Mouse (Mus musculus) spleen, adult 2 months (tissue): ENCODE results near the gene Kyat3. TPM values are rescaled to one million over a fixed set of nuclear protein-coding genes. Genes with fewer than 3 reads are reported as not detected.

ENCODE experiments used
- DNase-seq, 2 experiments: peaks; one replicate each; pipeline versions ENCODE4 v3.0.0 to v3.0.0-alpha.2; 2012 to 2021; ENCODE audit warnings: low spot score in 2 of 2, low read depth in 1 of 2
- H3K27ac ChIP-seq: fragments of 200-500 bp; 2 replicates; pipeline ENCODE4 v1.5.1; 2012; ENCODE audit warnings: low read length, inconsistent platforms; ENCODE audit not compliant: insufficient read depth
- H3K27me3 ChIP-seq: fragments of 200-500 bp; 2 replicates; pipeline ENCODE4 v1.6.1; 2012; ENCODE audit warnings: mild to moderate bottlenecking, moderate library complexity, low read length, inconsistent platforms; ENCODE audit not compliant: control insufficient read depth, insufficient read depth
- H3K36me3 ChIP-seq: fragments of 200-500 bp; 2 replicates; pipeline ENCODE4 v1.6.1; 2012; ENCODE audit warnings: mild to moderate bottlenecking, low read length, inconsistent platforms; ENCODE audit not compliant: control insufficient read depth, insufficient read depth
- H3K4me1 ChIP-seq: fragments of 200-500 bp; 2 replicates; pipeline ENCODE4 v1.6.1; 2011; ENCODE audit warnings: inconsistent platforms; ENCODE audit not compliant: control insufficient read depth, insufficient read depth, insufficient read length
- H3K4me3 ChIP-seq: fragments of 200-500 bp; 2 replicates; pipeline ENCODE4 v1.5.1; 2011; ENCODE audit warnings: mild to moderate bottlenecking, inconsistent platforms; ENCODE audit not compliant: insufficient read depth, insufficient read length; ENCODE audit errors: extremely low read depth
- CTCF ChIP-seq: fragments of 200-500 bp; IDR thresholded peaks from 2 replicates; pipeline ENCODE4 v1.5.1; 2011; ENCODE audit warnings: mild to moderate bottlenecking, inconsistent platforms; ENCODE audit not compliant: insufficient read depth, insufficient read length, insufficient replicate concordance; ENCODE audit errors: extremely low read depth
- POLR2A ChIP-seq: fragments of 200-500 bp; IDR thresholded peaks from 2 replicates; pipeline ENCODE4 v1.6.1; 2011; ENCODE audit warnings: low read depth, low read length, inconsistent platforms
- WGBS: fragments of 180-500 bp; shearing (Covaris S2); methylation state at CpG from one replicate; pipeline ENCODE4 v1.1.7; 2018; 5-methylcytosine and 5-hydroxymethylcytosine counted together
- polyA plus RNA-seq: library from polyadenylated mRNA; depleted of rRNA; stranded (reverse); fragments of >200 nt; gene quantifications from 2 replicates; pipeline ENCODE4 v1.2.3, GENCODE M21; 2012

Kyat3 gene
- polyA plus RNA-seq, 1 experiment: 0.97 TPM

- no peaks in the 10 kb centered on the region for H3K36me3 ChIP-seq
- no peak for DNase-seq
- no peaks in the 10 kb centered on the region for H3K27me3 ChIP-seq
- WGBS: 96% methylated on average over 7 of the region's 7 CpGs
- no peak overlapping the region for H3K4me3 ChIP-seq
- no peak overlapping the region for H3K27ac ChIP-seq
- TF ChIP-seq CTCF (no peak), POLR2A (no peak)
- no peaks in the 10 kb centered on the region for H3K4me1 ChIP-seq
Observed at GRCm38 (mm10) chr3:142747673-142748072, 46.8 kb downstream of the Kyat3 start.

- no peak for TF ChIP-seq CTCF
- no peaks in the 10 kb centered on the region for H3K4me1 ChIP-seq
- no peaks in the 10 kb centered on the region for H3K27me3 ChIP-seq
- H3K4me3 ChIP-seq: no peak overlapping the region
- WGBS: 90% methylated on average over 16 of the region's 16 CpGs
- H3K36me3 ChIP-seq: no peaks in the 10 kb centered on the region
- no peak overlapping the region for H3K27ac ChIP-seq
- no peak for DNase-seq
Observed at GRCm38 (mm10) chr3:142749131-142749530, 48.3 kb downstream of the Kyat3 start.

- whole genome bisulfite sequencing: 93% methylated on average over 18 of the region's 18 CpGs
- TF ChIP-seq CTCF (no peak), POLR2A (no peak)
- no peaks in the 10 kb centered on the region for H3K4me1 ChIP-seq
- no peak overlapping the region for H3K27ac ChIP-seq
- H3K27me3 ChIP-seq: no peaks in the 10 kb centered on the region
- DNase-seq: no peak
- H3K36me3 ChIP-seq: no peaks in the 10 kb centered on the region
- H3K4me3 ChIP-seq: no peak overlapping the region
Observed at GRCm38 (mm10) chr3:142755132-142755867, 54.4 kb downstream of the Kyat3 start.

GRCm38 (mm10) chr3:142757841-142758240, 57.0 kb downstream of the Kyat3 start:
- H3K36me3 ChIP-seq: no peaks in the 10 kb centered on the region
- no peak for TF ChIP-seq POLR2A
- TF ChIP-seq CTCF: no peak
- no peaks in the 10 kb centered on the region for H3K27me3 ChIP-seq
- no peaks in the 10 kb centered on the region for H3K4me1 ChIP-seq
- 79% methylated on average over 12 of the region's 12 CpGs for WGBS
- H3K4me3 ChIP-seq: no peak overlapping the region
- DNase-seq: no peak
- no peak overlapping the region for H3K27ac ChIP-seq

GRCm38 (mm10) chr3:142758593-142758992, 57.7 kb downstream of the Kyat3 start:
- no peak overlapping the region for H3K4me3 ChIP-seq
- 93% methylated on average over 7 of the region's 7 CpGs for WGBS
- no peaks in the 10 kb centered on the region for H3K36me3 ChIP-seq
- H3K27me3 ChIP-seq: no peaks in the 10 kb centered on the region
- no peaks in the 10 kb centered on the region for H3K4me1 ChIP-seq
- no peak for DNase-seq
- H3K27ac ChIP-seq: no peak overlapping the region
- no peak for TF ChIP-seq CTCF
- TF ChIP-seq POLR2A: no peak

GRCm38 (mm10) chr3:142760356-142760755, 59.5 kb downstream of the Kyat3 start:
- Histone ChIP-seq H3K27ac (no peak overlapping the region), H3K4me3 (no peak overlapping the region), H3K4me1 (no peaks in the 10 kb centered on the region), H3K27me3 (no peaks in the 10 kb centered on the region), H3K36me3 (no peaks in the 10 kb centered on the region)
- no peak for TF ChIP-seq CTCF
- TF ChIP-seq POLR2A: no peak
- 79% methylated on average over 6 of the region's 6 CpGs for WGBS
- no peak for DNase-seq

GRCm38 (mm10) chr3:142764995-142765777, 64.3 kb downstream of the Kyat3 start, which contains the start of gene Gtf2b:
Gene Gtf2b, plus strand, starts transcription at chr3:142765045.
- peaks cover 7% of the 10 kb centered on the region for H3K4me1 ChIP-seq
- H3K36me3 ChIP-seq: no peaks in the 10 kb centered on the region
- TF ChIP-seq CTCF (no peak), POLR2A (peak; percentile 99)
- under 1% methylated on average over 64 of the region's 64 CpGs for WGBS
- peak within 1 kb of the TSS; percentile 80 for H3K27ac ChIP-seq
- peak; percentile 87 to 93 for DNase-seq
- peak within 1 kb of the TSS; percentile 81 for H3K4me3 ChIP-seq
- no peaks in the 10 kb centered on the region for H3K27me3 ChIP-seq
